Mouse (Mus musculus) embryonic facial prominence, embryonic 13.5 days (tissue): ENCODE results near the gene Ggnbp2. TPM values are rescaled to one million over a fixed set of nuclear protein-coding genes. Genes with fewer than 3 reads are reported as not detected.

ENCODE experiments used
- ATAC-seq: fragments of 200-750 bp; cut with Nextera tagmentation; 2 replicates; pipeline ENCODE4 v1.8.0; 2017; ENCODE audit warnings: low read depth; ENCODE audit not compliant: insufficient number of reproducible peaks, insufficient read depth, low FRiP score, low TSS enrichment
- H3K27ac ChIP-seq: fragments of 300-500 bp; sonication (generic); 2 replicates; pipeline ENCODE4 v1.5.1; 2015; ENCODE audit warnings: moderate library complexity, mild to moderate bottlenecking, inconsistent platforms
- H3K27me3 ChIP-seq: fragments of 300-500 bp; sonication (generic); 2 replicates; pipeline ENCODE4 v1.6.1; 2015; ENCODE audit warnings: mild to moderate bottlenecking, inconsistent platforms
- H3K36me3 ChIP-seq: fragments of 300-500 bp; sonication (generic); 2 replicates; pipeline ENCODE4 v1.6.1; 2015; ENCODE audit warnings: mild to moderate bottlenecking, inconsistent platforms
- H3K4me1 ChIP-seq: fragments of 300-500 bp; sonication (generic); 2 replicates; pipeline ENCODE4 v1.6.1; 2015; ENCODE audit warnings: inconsistent platforms
- H3K4me2 ChIP-seq: fragments of 300-500 bp; sonication (generic); 2 replicates; pipeline ENCODE4 v1.6.1; 2015; ENCODE audit warnings: moderate library complexity, mild to moderate bottlenecking, inconsistent platforms
- H3K4me3 ChIP-seq: fragments of 300-500 bp; sonication (generic); 2 replicates; pipeline ENCODE4 v1.5.1; 2015; ENCODE audit warnings: mild to moderate bottlenecking, inconsistent platforms
- H3K9ac ChIP-seq: fragments of 300-500 bp; sonication (generic); 2 replicates; pipeline ENCODE4 v1.6.1; 2015; ENCODE audit warnings: mild to moderate bottlenecking, inconsistent platforms
- H3K9me3 ChIP-seq: fragments of 300-500 bp; sonication (generic); 2 replicates; pipeline ENCODE4 v1.6.1; 2016; ENCODE audit warnings: inconsistent platforms
- WGBS: fragments of 180-500 bp; shearing (Covaris S2); methylation state at CpG from one replicate; pipeline ENCODE4 v1.1.7; 2015; ENCODE audit warnings: mixed read lengths; 5-methylcytosine and 5-hydroxymethylcytosine counted together
- polyA plus RNA-seq: library from polyadenylated mRNA; unstranded; fragments of >200 nt; fragmentation: Nextera tagmentation; extraction: Ambion mirVana; gene quantifications from 2 replicates; pipeline ENCODE4 v1.2.1, GENCODE M21; 2015

Ggnbp2 gene
- 71.8 and 77.6 TPM in 2 replicates for polyA plus RNA-seq

- peak within 1 kb of the TSS; percentile 94 for H3K9ac ChIP-seq
- H3K36me3 ChIP-seq: no peaks in the 10 kb centered on the region
- WGBS: under 1% methylated on average over 45 of the region's 62 CpGs
- ATAC-seq: peak; percentile 91
- peak within 1 kb of the TSS; percentile 99 for H3K27ac ChIP-seq
- peak within 1 kb of the TSS; percentile 94 for H3K4me3 ChIP-seq
- no peaks in the 10 kb centered on the region for H3K27me3 ChIP-seq
- no peaks in the 10 kb centered on the region for H3K9me3 ChIP-seq
- peak within 1 kb of the TSS; percentile 74 for H3K4me2 ChIP-seq
- H3K4me1 ChIP-seq: peaks cover 13% of the 10 kb centered on the region
Observed at GRCm38 (mm10) chr11:84870337-84871043, at the start of gene Ggnbp2. Gene Ggnbp2 (minus strand): TSS chr11:84870817.

GRCm38 (mm10) chr11:84919951-84920350, 49.3 kb upstream of the Ggnbp2 start:
- Histone ChIP-seq H3K9me3 (no peaks in the 10 kb centered on the region), H3K27me3 (no peaks in the 10 kb centered on the region), H3K9ac (no peak overlapping the region), H3K4me3 (no peak overlapping the region), H3K27ac (no peak overlapping the region), H3K36me3 (no peaks in the 10 kb centered on the region), H3K4me2 (no peak overlapping the region), H3K4me1 (peaks cover 17% of the 10 kb centered on the region)
- WGBS: 76% methylated on average over 7 of the region's 7 CpGs
- no peak for ATAC-seq

- 34% methylated on average over 3 of the region's 3 CpGs for WGBS
Observed at GRCm38 (mm10) chr11:84919276-84919675, 48.7 kb upstream of the Ggnbp2 start.

GRCm38 (mm10) chr11:84918425-84918824, 47.8 kb upstream of the Ggnbp2 start:
- Histone ChIP-seq H3K36me3 (peaks cover 11% of the 10 kb centered on the region), H3K4me3 (no peak overlapping the region), H3K4me2 (peak overlapping the region; percentile 52), H3K9me3 (no peaks in the 10 kb centered on the region), H3K4me1 (peaks cover 26% of the 10 kb centered on the region), H3K27ac (no peak overlapping the region), H3K27me3 (no peaks in the 10 kb centered on the region), H3K9ac (peak overlapping the region; percentile 58)
- 4% methylated on average over 16 of the region's 16 CpGs for WGBS
- ATAC-seq: no peak; the same call in 1 of the 2 replicates

More at GRCm38 (mm10) chr11:84919276-84919675, 48.7 kb upstream of the Ggnbp2 start:
- no peak overlapping the region for H3K4me3 ChIP-seq
- peaks cover 4% of the 10 kb centered on the region; the same call in 1 of the 2 replicates for H3K36me3 ChIP-seq
- H3K4me2 ChIP-seq: no peak overlapping the region
- no peaks in the 10 kb centered on the region for H3K9me3 ChIP-seq
- no peak overlapping the region for H3K9ac ChIP-seq
- H3K27me3 ChIP-seq: no peaks in the 10 kb centered on the region
- no peak overlapping the region for H3K27ac ChIP-seq
- H3K4me1 ChIP-seq: peaks cover 24% of the 10 kb centered on the region
- no peak for ATAC-seq

- H3K9me3 ChIP-seq: no peaks in the 10 kb centered on the region
- no peak for ATAC-seq
- H3K27me3 ChIP-seq: no peaks in the 10 kb centered on the region
- peak overlapping the region; percentile 70 for H3K4me3 ChIP-seq
- H3K27ac ChIP-seq: no peak overlapping the region
- H3K4me2 ChIP-seq: peak overlapping the region; percentile 77
- peaks cover 26% of the 10 kb centered on the region for H3K4me1 ChIP-seq
- peaks cover 25% of the 10 kb centered on the region for H3K36me3 ChIP-seq
- H3K9ac ChIP-seq: peak overlapping the region; percentile 84
- WGBS: 60% methylated on average over 7 of the region's 7 CpGs
Observed at GRCm38 (mm10) chr11:84916703-84917300, 46.2 kb upstream of the Ggnbp2 start.

GRCm38 (mm10) chr11:84916053-84916702, 45.6 kb upstream of the Ggnbp2 start, which contains the start of gene Znhit3:
Gene Znhit3 (minus strand): TSS chr11:84916366.
- Histone ChIP-seq H3K9ac (peak within 1 kb of the TSS; percentile 84), H3K4me2 (peak within 1 kb of the TSS; percentile 77), H3K4me3 (peak within 1 kb of the TSS; percentile 70), H3K9me3 (no peaks in the 10 kb centered on the region), H3K36me3 (peaks cover 31% of the 10 kb centered on the region), H3K27me3 (no peaks in the 10 kb centered on the region), H3K27ac (0 out of 2 replicates have a peak within 1 kb of the TSS, but pooled peaks have one; percentile 1), H3K4me1 (peaks cover 26% of the 10 kb centered on the region)
- peak; percentile 81; the same call in 1 of the 2 replicates for ATAC-seq
- WGBS: 3% methylated on average over 34 of the region's 34 CpGs

- peaks cover 26% of the 10 kb centered on the region for H3K4me1 ChIP-seq
- peak overlapping the region; percentile 77; the same call in 1 of the 2 replicates for H3K4me2 ChIP-seq
- WGBS: 83% methylated on average over 5 of the region's 5 CpGs
- ATAC-seq: no peak
- H3K27ac ChIP-seq: no peak overlapping the region
- H3K4me3 ChIP-seq: 0 out of 2 replicates have a peak overlapping the region, but pooled peaks have one; percentile 2
- H3K36me3 ChIP-seq: peaks cover 44% of the 10 kb centered on the region
- no peaks in the 10 kb centered on the region for H3K9me3 ChIP-seq
- no peaks in the 10 kb centered on the region for H3K27me3 ChIP-seq
- no peak overlapping the region for H3K9ac ChIP-seq
Observed at GRCm38 (mm10) chr11:84914673-84915072, 44.1 kb upstream of the Ggnbp2 start.

GRCm38 (mm10) chr11:84910411-84910810, 39.8 kb upstream of the Ggnbp2 start:
- no peak for ATAC-seq
- WGBS: 73% methylated on average over 4 of the region's 4 CpGs
- no peak overlapping the region for H3K27ac ChIP-seq
- no peak overlapping the region for H3K9ac ChIP-seq
- no peaks in the 10 kb centered on the region for H3K9me3 ChIP-seq
- H3K4me2 ChIP-seq: no peak overlapping the region
- peaks cover 87% of the 10 kb centered on the region for H3K36me3 ChIP-seq
- no peak overlapping the region for H3K4me3 ChIP-seq
- no peaks in the 10 kb centered on the region for H3K27me3 ChIP-seq
- H3K4me1 ChIP-seq: peaks cover 14% of the 10 kb centered on the region

- Histone ChIP-seq H3K27ac (no peak overlapping the region), H3K27me3 (no peaks in the 10 kb centered on the region), H3K4me2 (no peak overlapping the region), H3K4me1 (no peaks in the 10 kb centered on the region), H3K9ac (no peak overlapping the region), H3K9me3 (no peaks in the 10 kb centered on the region), H3K4me3 (no peak overlapping the region), H3K36me3 (peaks cover 95% of the 10 kb centered on the region)
- no peak for ATAC-seq
- WGBS: 88% methylated on average over 6 of the region's 6 CpGs
Observed at GRCm38 (mm10) chr11:84908480-84908879, 37.9 kb upstream of the Ggnbp2 start.

- 72% methylated on average over 3 of the region's 3 CpGs for WGBS
- Histone ChIP-seq H3K27ac (no peak overlapping the region), H3K9me3 (no peaks in the 10 kb centered on the region), H3K27me3 (no peaks in the 10 kb centered on the region), H3K4me3 (no peak overlapping the region), H3K4me2 (no peak overlapping the region), H3K36me3 (peaks cover 97% of the 10 kb centered on the region), H3K9ac (no peak overlapping the region), H3K4me1 (no peaks in the 10 kb centered on the region)
- no peak for ATAC-seq
Observed at GRCm38 (mm10) chr11:84907081-84907480, 36.5 kb upstream of the Ggnbp2 start.

- Histone ChIP-seq H3K9ac (no peak overlapping the region), H3K27ac (no peak overlapping the region), H3K4me2 (no peak overlapping the region), H3K27me3 (no peaks in the 10 kb centered on the region), H3K4me1 (no peaks in the 10 kb centered on the region), H3K36me3 (peaks cover 99% of the 10 kb centered on the region), H3K9me3 (no peaks in the 10 kb centered on the region), H3K4me3 (no peak overlapping the region)
- ATAC-seq: no peak
- WGBS: 74% methylated on average over 9 of the region's 9 CpGs
Observed at GRCm38 (mm10) chr11:84904597-84905144, 34.1 kb upstream of the Ggnbp2 start.
